Mouse (Mus musculus) Patski (cell line): ENCODE data around the gene Nme7. TPM values are rescaled to one million over a fixed set of nuclear protein-coding genes. Genes with fewer than 3 reads are reported as not detected.

ENCODE experiments used
- ATAC-seq: fragments of 100-300 bp; one replicate; pipeline ENCODE4 v1.8.0; 2021
- CTCF ChIA-PET: fragments of 350-600 bp; sonication (Branson Sonifier 250); formaldehyde crosslinking; loops from one replicate; lab custom pipeline; 2022; ENCODE audit warnings: inconsistent platforms; lab: Charles Lee
- POLR2A ChIA-PET: fragments of 350-600 bp; sonication (Branson Sonifier 250); formaldehyde crosslinking; loops from one replicate; lab custom pipeline; 2022; ENCODE audit warnings: antibody characterized with exemption, inconsistent platforms; lab: Charles Lee
- DNase-seq: peaks from one replicate; pipeline ENCODE4 v3.0.0-alpha.2; 2011; ENCODE audit warnings: low read depth, low spot score
- H3K27me3 ChIP-seq: fragments of 371-371 bp; one replicate; pipeline ENCODE4 v1.5.1; 2021
- CTCF ChIP-seq: fragments of 100-300 bp; IDR thresholded peaks from one replicate; pipeline ENCODE4 v1.5.1; 2021
- in situ Hi-C: fragments of 300-500 bp; cut with MboI; formaldehyde crosslinking; loops from 3 replicates; pipeline ENCODE4 v1.11.1; 2018; ENCODE audit warnings: low pct_unique_long_range_greater_than_20kb, mixed read lengths
- polyA plus RNA-seq: library from polyadenylated mRNA; unstranded; gene quantifications from one replicate; pipeline ENCODE4 v1.2.3, GENCODE M21; 2021

Gene Nme7
- polyA plus RNA-seq, 1 experiment from 2014 or later: 56.0 TPM

DNA sequence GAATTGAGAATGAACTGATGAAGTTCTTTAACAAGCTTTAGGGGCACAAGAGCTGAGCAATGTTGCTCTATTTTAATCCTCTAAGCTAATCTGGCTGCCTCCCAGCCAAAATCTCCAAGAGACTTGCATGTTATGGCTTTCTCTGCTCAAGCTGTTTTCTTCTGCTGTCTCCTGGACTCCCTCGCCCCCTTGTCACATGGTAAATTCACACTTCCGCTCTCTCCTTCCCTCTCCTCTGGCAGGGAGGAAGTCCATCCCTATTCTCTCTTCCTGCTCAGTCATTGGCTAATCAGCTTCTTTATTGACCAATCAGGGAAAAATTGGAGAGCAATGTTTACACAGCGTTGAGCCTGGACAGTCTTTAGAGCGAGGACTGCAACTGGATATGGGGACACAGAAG is 31.9 kb downstream of the Nme7 start:
- TF ChIP-seq CTCF: no peak
- in situ Hi-C loops: no loop called here
- ATAC-seq (no peak), DNase-seq (no peak)
- CTCF ChIA-PET: interaction anchor here (1.1 to 1.6 kb wide), 3 partner anchors 9 to 14 kb away, joined by 3 to 5 read pairs (median 4); no protein-coding TSS in a partner anchor
- POLR2A ChIA-PET: interaction anchor here (1.3 kb wide), 1 partner anchor 10 kb away, joined by 3 read pairs; no protein-coding TSS in a partner anchor
- no peaks in the 10 kb centered on the region for H3K27me3 ChIP-seq

DNA sequence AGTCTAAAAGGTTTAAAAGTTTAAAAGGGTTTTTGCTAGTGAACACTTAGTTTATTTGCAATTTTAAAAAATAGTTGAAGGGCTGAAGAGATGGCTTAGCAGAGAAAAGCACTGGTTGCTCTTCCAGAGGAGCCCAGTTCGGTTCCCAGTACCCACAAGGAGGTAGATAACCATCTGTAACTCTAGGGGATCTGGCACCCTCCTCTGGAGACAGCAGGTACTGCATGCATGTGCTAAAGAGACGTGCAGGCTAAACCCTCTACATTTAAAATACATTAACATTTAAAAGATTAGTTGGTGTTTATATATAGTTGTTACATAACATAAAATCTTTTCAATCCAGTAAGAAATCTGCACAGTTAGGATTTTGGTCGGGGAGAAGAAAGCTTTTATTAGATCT is 38.2 kb downstream of the Nme7 start:
- ChIA-PET POLR2A (no interaction called here), CTCF (interaction anchor here (1.0 to 1.7 kb wide), 11 partner anchors 8 to 528 kb away, joined by 3 to 16 read pairs (median 4); no protein-coding TSS in a partner anchor)
- in situ Hi-C loops: no loop called here
- H3K27me3 ChIP-seq: no peaks in the 10 kb centered on the region
- peak; percentile 76 for TF ChIP-seq CTCF
- no peak for DNase-seq
- ATAC-seq: no peak

DNA sequence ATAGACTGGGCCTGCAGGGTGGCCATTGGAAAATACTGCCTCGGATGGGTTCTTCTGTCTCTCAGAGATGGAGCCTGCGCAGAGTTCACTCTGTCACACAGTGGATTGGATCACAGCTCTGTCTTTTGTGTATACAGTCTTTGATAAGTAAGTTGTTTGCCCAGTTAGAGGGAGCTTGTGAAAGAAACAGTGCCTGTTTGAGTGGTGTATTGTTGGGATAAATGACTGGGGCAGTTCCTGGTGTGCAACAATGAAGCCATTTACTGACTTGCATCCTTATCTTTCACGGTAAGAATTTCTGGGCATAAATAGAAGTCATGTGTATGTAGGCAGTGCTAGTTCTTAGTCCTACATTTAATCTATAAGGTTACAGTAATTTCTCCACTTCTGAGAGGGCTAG is 49.5 kb downstream of the Nme7 start:
- no peaks in the 10 kb centered on the region for H3K27me3 ChIP-seq
- in situ Hi-C loops: no loop called here
- ATAC-seq: no peak
- ChIA-PET POLR2A (no interaction called here), CTCF (interaction anchor here (2.5 kb wide), 1 partner anchor 11 kb away, joined by 9 read pairs; no protein-coding TSS in a partner anchor)
- DNase-seq: no peak
- no peak for TF ChIP-seq CTCF

DNA sequence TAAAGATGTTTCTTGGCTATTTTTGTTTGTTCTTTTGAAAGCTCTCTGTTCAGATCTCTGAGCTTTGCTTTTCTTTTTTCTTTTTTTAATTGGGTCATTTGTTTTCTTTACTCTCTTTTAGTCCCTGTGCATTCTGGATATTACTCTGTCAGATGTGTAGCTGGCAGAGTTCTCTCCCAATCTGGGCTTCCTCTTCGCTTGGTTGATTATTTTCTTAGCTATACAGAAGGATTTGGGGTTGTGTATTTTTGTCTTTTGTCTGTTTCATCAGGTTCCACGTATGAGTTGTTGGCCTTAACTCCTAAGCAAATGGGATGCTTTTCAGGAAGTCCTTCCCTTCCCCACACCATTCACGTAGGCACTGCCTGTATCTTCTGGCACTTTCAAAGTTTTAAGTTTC is 54.1 kb downstream of the Nme7 start:
- H3K27me3 ChIP-seq: no peaks in the 10 kb centered on the region
- DNase-seq: no peak
- ChIA-PET POLR2A (no interaction called here), CTCF (interaction anchor here (0.8 to 1.8 kb wide), 7 partner anchors 8 to 93 kb away, joined by 3 to 6 read pairs (median 4); no protein-coding TSS in a partner anchor)
- ATAC-seq: no peak
- in situ Hi-C loops: no loop called here
- TF ChIP-seq CTCF: no peak

DNA sequence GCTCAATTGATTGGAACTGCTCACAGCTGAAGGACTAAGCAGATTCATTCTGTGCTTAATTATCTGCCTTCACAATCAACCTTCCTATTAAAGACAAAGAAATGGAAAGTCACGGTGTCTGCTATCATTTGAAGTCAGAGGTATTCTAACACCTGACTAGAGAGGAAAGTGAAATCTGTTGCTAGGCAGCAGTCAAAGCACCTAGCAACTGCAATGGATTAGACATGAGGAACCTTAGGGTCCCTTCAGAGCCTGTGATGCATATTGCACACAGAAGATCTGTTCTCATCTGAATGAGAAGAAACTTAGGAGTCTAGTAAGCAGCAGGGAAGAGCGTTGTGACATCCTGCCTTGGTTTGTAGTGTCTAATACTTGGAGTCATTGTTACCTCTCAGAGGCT is 58.1 kb downstream of the Nme7 start:
- H3K27me3 ChIP-seq: no peaks in the 10 kb centered on the region
- DNase-seq (no peak), ATAC-seq (no peak)
- CTCF ChIA-PET: interaction anchor here (0.7 to 1.5 kb wide), 3 partner anchors 59 to 545 kb away, joined by 3 read pairs; no protein-coding TSS in a partner anchor
- in situ Hi-C loops: loop anchor here (5.0 kb wide), 1 partner anchor 90 kb away; no protein-coding TSS in a partner anchor
- no peak for TF ChIP-seq CTCF
- POLR2A ChIA-PET: no interaction called here

DNA sequence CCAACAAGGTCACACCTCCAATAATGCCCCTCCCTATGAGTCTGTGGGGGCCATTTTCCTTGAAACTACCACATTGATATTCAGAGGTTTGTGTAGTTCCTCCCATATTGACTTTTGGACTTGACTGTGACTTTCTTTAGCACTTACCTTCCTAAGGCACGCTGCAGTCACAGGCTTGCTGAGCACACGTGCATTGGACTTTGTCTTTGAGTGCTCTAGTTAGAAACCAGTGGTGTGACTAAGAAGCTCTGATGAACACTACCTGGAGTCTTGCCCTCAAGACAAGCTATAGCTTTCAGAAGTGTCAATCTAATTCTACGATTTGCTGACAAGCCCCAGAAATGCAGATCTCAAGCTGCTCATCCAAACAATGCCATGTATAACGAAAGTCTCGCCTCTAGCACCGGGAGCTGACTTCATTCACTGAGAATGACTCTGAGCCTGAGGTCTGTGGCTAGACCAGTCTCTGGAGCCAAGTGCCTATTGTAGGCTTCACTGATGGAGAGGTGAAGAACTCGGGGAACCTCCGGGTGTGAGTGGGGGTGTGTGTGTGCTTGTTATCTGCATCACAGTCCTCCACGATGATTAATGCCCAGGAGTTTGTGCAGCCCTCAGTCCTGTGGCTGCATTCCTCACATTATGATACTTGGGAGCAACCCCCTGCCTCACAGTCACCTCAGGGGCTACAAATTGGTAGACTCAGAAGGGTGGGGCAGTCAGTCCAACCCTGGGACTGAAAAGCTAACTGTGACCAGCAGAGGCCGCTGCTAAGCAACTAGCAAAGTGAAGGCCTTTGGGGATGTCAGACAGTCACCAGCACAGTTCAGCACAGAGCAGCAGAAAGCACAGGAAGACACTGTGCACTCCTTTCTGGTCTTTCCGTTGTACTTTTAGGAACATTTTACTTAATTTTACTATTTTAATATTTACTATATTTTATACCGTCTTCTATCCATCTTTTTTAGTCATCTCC is 62.5 kb downstream of the Nme7 start:
- DNase-seq: peak; percentile 10
- no peaks in the 10 kb centered on the region for H3K27me3 ChIP-seq
- peak; percentile 74 for ATAC-seq
- ChIA-PET POLR2A (no interaction called here), CTCF (interaction anchor here (0.7 to 2.1 kb wide), 5 partner anchors 9 to 766 kb away, joined by 3 to 6 read pairs (median 4); no protein-coding TSS in a partner anchor)
- in situ Hi-C loops: loop anchor here (5.0 kb wide), 1 partner anchor 536 kb away; no protein-coding TSS in a partner anchor
- TF ChIP-seq CTCF: peak; percentile 93

DNA sequence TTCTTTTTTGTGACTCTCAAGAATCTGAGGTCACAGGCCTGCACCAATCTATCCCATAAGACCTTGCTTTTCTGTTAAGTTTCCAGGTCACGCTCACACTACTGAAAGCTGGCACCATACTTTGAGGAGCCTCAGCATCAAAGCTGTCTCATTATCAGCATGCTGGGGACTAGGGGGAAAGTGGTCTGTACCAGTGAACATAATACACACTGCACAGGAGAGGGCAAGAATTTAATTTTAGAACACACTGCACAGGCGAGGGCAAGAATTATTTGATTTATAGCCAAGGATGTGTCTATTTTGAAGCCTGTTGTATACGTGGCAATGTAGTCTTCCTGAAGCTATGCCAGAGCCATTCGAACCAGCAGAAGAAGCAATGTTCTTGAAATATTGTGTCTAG is 64.2 kb downstream of the Nme7 start:
- DNase-seq (no peak), ATAC-seq (no peak)
- ChIA-PET POLR2A (interaction anchor here (0.6 kb wide), 1 partner anchor 752 kb away, joined by 6 read pairs; no protein-coding TSS in a partner anchor), CTCF (interaction anchor here (1.0 to 2.1 kb wide), 4 partner anchors 9 to 765 kb away, joined by 3 to 4 read pairs (median 4); no protein-coding TSS in a partner anchor)
- in situ Hi-C loops: loop anchor here (5.0 kb wide), 1 partner anchor 534 kb away; no protein-coding TSS in a partner anchor
- H3K27me3 ChIP-seq: no peaks in the 10 kb centered on the region
- TF ChIP-seq CTCF: no peak

DNA sequence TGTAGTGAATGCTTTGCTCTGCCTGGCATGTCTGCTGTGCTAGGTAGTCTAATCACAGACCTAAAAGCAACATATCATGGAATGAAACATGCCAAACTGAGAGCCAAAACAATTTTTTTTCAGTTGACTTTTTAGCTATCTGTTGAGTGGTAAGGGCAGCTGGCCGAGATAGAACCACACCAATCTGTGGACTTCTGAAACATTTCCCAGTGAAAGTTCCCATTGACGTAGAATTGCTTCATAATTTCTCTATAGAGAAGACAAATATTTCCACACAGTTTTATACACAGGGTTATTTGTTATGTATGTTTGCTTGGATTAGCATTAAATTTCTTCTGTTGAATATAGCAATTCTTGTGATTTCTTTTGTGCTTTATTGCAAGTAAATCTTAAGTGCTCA is 65.9 kb downstream of the Nme7 start:
- ATAC-seq: no peak
- ChIA-PET CTCF (interaction anchor here (1.2 kb wide), 1 partner anchor 81 kb away, joined by 3 read pairs; no protein-coding TSS in a partner anchor), POLR2A (no interaction called here)
- in situ Hi-C loops: loop anchor here (5.0 kb wide), 1 partner anchor 533 kb away; no protein-coding TSS in a partner anchor
- TF ChIP-seq CTCF: no peak
- DNase-seq: no peak
- H3K27me3 ChIP-seq: no peaks in the 10 kb centered on the region

DNA sequence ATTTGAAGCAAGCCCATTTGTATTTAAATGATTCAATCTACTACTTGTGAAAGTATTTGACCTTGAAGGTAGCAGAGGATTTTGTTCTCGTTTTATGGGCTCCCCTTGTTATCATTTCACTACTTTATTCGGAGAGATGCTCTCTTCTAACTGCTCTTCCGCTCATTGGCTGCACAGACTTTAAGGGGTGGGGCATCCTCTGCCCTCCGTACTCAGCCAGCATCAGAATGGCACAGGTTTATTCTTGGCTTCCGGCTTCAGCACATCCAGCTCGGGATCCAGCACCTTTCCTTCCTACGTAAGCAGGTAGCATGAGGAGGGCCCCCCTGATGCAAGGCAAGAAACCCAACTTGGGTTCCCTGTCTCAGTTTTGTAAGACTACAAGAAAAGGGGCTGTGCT is 69.1 kb downstream of the Nme7 start:
- ChIA-PET CTCF (interaction anchor here (1.2 kb wide), 1 partner anchor 586 kb away, joined by 3 read pairs; no protein-coding TSS in a partner anchor), POLR2A (no interaction called here)
- DNase-seq (no peak), ATAC-seq (no peak)
- no peak for TF ChIP-seq CTCF
- in situ Hi-C loops: no loop called here
- H3K27me3 ChIP-seq: no peaks in the 10 kb centered on the region

DNA sequence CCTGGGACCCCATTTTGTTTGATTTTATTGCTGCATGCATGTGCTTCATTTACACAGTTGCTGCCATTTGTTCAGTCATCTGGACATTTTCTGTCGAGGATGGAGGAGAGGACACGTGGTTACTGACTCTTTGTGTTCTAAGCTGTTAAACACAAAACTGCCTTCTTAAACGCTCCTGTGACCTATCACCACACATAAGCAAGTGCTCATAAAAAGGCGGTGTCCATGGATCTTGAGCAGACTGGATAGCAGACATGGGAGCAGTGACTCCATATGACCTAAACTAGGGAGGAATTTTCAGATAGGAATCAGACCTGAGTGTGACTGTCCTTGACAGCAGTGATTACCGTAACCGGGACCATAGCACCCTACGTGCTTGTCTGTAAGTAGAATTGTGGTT is 70.1 kb downstream of the Nme7 start:
- POLR2A ChIA-PET: no interaction called here
- DNase-seq: no peak
- no peak for TF ChIP-seq CTCF
- no peaks in the 10 kb centered on the region for H3K27me3 ChIP-seq
- CTCF ChIA-PET: interaction anchor here (1.0 kb wide), 1 partner anchor 9 kb away, joined by 4 read pairs; no protein-coding TSS in a partner anchor
- ATAC-seq: no peak
- in situ Hi-C loops: no loop called here
